Mouse (Mus musculus) layer of hippocampus, postnatal 10 days (tissue): ENCODE measurements at regions not wholly inside any gene's neighbourhood (a gene's known extent, or its start where the extent isn't known, plus 50 kb on each side); places are given as distances from the start of the nearest gene placed in this dataset.
A peak's percentile ranks its signal among the peaks of the same experiment; 100 is the strongest.

Experiments used
- DNase-seq, 2 experiments: peaks; one replicate each; pipeline ENCODE4 v3.0.0; 2021; ENCODE audit warnings: low spot score in 2 of 2

DNA sequence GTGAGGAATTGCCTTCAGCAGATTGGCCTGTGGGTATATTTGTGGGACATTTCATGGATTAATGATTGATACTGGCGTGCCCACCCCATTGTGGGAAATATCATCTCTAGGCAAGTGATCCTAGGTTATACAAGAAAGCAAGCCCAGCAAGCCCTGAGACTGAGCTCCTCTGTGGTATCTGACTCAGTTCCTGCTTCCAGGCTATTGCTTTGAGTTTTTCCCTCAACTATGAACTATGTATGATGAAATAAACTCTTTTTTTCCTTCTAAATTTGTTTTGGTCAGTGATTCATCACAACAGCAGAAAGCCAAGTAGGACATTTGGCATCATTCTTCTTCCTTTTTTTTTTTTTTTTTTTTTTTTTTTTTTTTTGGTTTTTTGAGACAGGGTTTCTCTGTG, 119.8 kb downstream of the Tbr1 start:
- DNase-seq, result no peak

DNA sequence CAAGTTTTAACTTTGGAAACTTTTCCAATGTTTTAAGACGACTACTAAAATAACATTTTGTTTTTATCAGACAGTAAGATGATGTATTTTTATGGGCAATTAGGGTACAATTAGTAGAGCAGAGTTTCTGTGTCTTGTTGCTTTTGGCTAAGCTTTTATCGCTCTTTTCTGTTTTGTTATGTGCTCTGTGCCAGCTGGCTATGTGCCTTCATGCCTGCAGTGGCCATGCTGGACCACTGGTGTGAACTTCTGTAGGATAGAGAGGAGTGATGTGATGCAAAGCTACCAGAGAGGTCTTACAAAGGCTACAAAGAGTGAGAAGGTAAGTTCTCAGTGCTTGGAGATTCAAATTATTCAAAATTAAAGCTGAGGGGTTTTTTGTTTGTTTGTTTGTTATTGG, 108.0 kb upstream of the Slc4a10 start:
- DNase-seq, result no peak

DNA sequence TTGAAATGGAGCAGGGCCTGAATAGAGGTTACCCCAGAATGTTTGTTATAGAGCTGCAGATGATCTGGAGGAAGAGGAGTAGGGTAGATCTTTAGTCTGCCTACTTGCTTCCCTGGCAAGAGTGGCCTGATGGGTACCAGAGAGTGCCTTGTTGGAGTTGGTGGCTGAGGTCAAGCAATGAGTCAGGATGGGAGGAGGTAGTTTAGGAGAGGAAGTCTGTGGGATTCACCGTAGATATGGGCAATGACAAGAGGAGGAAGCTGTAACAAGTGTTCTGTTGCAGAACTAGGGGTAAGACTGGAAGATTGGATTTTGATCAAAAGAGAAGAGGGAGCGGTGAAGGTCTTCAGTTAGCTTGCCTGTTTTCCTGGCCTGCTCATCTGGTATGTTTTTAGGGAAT, 80.3 kb upstream of the Slc4a10 start:
- no peak for DNase-seq

DNA sequence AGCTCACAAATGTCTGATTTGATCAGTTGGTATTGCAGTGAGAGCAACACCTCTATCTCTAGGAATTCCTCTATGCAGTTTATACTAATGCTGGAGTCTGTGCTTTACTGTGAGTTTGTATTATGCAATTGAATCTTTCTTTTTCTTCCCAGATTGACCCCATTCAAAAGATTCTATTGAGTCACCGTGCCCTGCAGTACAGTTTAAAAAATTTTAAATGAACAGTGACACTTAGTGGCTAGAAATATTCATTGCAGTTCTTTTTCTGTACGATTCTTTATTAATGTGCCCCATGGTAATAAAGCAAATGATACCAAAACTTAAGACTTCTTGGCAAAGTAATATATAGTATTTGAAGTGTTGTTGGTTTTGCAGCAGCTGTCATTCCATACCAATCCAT, 78.5 kb upstream of the Slc4a10 start:
- no peak for DNase-seq

DNA sequence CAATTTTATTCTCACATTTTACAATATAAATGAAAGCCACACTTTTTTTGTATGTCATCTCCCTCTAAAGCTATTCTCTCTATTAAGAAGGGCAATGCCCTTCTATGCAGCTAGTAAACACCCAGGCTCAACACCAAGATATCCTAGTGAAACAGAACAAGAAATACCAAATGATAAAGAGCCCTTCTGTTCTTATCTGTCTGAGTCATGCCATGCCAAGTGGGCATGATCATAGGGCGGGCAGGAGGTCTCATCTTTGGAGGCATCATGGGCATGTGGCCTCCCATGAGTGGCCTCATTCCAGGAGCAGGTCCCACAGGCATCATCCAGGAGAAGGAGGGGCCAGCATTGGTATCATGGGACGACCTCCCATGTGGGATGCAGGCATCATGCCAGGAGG, 76.2 kb upstream of the Slc4a10 start:
- no peak for DNase-seq

DNA sequence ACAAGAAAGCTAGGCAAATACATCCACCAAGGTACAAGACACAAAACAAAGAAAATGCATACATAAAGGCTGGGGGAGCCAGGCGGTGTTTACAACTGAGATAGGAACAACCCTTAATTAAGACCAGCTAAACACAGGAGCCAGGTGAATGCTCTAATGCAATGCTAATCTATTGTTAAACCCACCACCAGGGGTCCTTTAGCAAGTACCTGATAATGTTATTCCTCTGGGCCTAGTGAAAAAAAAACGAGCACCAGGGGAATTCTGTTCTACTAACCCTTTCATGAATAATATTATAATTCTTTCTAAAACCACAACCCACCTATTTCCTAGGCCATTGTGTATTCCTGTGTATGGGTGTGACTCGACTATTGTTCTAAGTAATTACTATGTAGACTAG, 61.5 kb upstream of the Slc4a10 start:
- DNase-seq, result no peak

DNA sequence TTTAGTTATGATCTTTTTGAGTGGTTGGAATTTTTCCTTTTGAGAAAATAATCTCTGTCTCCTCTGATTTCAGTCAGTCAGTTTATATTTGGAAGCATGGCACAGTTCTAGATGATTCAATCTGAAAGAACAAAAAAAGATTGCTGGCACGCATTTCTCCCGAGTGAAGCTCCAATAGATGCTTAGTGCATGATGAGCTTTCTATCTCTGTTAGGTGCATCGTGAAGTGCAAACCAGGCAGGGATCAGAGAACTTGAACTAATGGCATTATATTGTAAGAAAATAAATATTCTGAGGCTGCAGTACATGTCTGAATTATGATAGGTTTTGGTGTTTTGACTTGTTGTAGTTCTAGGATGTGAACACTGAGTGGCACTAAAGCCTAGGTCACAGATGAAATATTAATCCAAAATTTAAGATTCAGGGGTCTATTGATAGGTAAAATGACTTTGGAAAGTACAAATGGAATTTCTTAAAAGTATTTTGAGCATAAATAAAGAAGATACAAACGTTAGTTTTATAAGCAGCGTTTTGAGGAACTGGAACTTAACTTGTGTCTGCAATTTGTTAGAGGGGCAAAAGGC, 59.2 kb upstream of the Slc4a10 start:
- peak; percentile 4 to 12 for DNase-seq
